Mouse (Mus musculus) hindbrain, embryonic 16.5 days (tissue): Measurements from ENCODE around the gene Phlda3. TPM values are rescaled to one million over a fixed set of nuclear protein-coding genes. Genes with fewer than 3 reads are reported as not detected.

Experiments
- ATAC-seq: fragments of 200-750 bp; cut with Nextera tagmentation; 2 replicates; pipeline ENCODE4 v1.8.0; 2017; ENCODE audit warnings: moderate TSS enrichment, moderate library complexity
- H3K27ac ChIP-seq: fragments of 300-500 bp; sonication (generic); 2 replicates; pipeline ENCODE4 v1.5.1; 2014; ENCODE audit warnings: low read depth, mild to moderate bottlenecking, control low read depth, low read length, moderate library complexity
- H3K27me3 ChIP-seq: fragments of 300-500 bp; sonication (generic); replicated peaks from 2 replicates; pipeline ENCODE4 v1.6.1; 2014; ENCODE audit warnings: low read length; ENCODE audit not compliant: control insufficient read depth, insufficient read depth
- H3K36me3 ChIP-seq: fragments of 300-500 bp; sonication (generic); 2 replicates; pipeline ENCODE4 v1.6.1; 2014; ENCODE audit warnings: mild to moderate bottlenecking, low read length, moderate library complexity, mixed read lengths; ENCODE audit not compliant: control insufficient read depth, insufficient read depth
- H3K4me1 ChIP-seq: fragments of 300-500 bp; sonication (generic); 2 replicates; pipeline ENCODE4 v1.6.1; 2014; ENCODE audit warnings: low read depth, low read length; ENCODE audit not compliant: control insufficient read depth, insufficient read depth
- H3K4me2 ChIP-seq: fragments of 300-500 bp; sonication (generic); 2 replicates; pipeline ENCODE4 v1.6.1; 2014; ENCODE audit warnings: mild to moderate bottlenecking, low read length, control low read depth, moderate library complexity
- H3K4me3 ChIP-seq: fragments of 300-500 bp; sonication (generic); 2 replicates; pipeline ENCODE4 v1.5.1; 2014; ENCODE audit warnings: mild to moderate bottlenecking, low read length, control low read depth, moderate library complexity
- H3K9ac ChIP-seq: fragments of 300-500 bp; sonication (generic); 2 replicates; pipeline ENCODE4 v1.6.1; 2014; ENCODE audit warnings: low read depth, mild to moderate bottlenecking, control low read depth, low read length, moderate library complexity
- H3K9me3 ChIP-seq: fragments of 300-500 bp; sonication (generic); 2 replicates; pipeline ENCODE4 v1.6.1; 2014; ENCODE audit warnings: mild to moderate bottlenecking, low read length, moderate library complexity; ENCODE audit not compliant: control insufficient read depth
- WGBS: fragments of 180-500 bp; shearing (Covaris S2); extraction: QIAGEN DNeasy Blood & Tissue Kit; methylation state at CpG from one replicate; pipeline ENCODE4 v1.1.7; 2014; 5-methylcytosine and 5-hydroxymethylcytosine counted together
- polyA plus RNA-seq: library from polyadenylated mRNA; unstranded; fragments of >200 nt; fragmentation: Nextera tagmentation; extraction: Ambion mirVana; gene quantifications from 2 replicates; pipeline ENCODE4 v1.2.1, GENCODE M21; 2015

Gene Phlda3
- polyA plus RNA-seq, 1 experiment from 2014 or later: 49.5 TPM

DNA sequence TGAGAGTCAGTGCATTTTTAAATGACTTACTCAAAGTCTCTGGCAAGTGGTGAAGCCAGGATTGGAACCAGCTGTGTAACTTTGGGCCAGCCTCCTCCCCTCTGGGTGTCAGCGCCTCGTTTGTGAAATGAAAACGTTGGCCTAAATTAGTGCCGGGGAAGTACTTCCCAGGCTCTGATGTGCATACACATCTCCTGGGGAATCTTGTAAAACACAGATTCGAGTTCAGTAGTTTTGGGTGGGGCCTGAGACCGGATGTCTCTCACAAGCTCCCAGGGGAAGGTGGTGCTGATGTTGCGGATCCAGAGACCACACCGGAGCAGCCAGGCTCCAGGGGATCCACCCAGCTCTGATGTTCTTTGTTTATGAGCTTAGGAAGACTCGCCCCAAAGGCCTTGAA, 10.6 kb upstream of the Phlda3 start:
- WGBS: 64% methylated on average over 9 of the region's 9 CpGs
- Histone ChIP-seq H3K27ac (no peak overlapping the region), H3K36me3 (no peaks in the 10 kb centered on the region), H3K9ac (no peak overlapping the region), H3K4me2 (no peak overlapping the region), H3K9me3 (no peaks in the 10 kb centered on the region), H3K4me1 (no peaks in the 10 kb centered on the region), H3K4me3 (no peak overlapping the region), H3K27me3 (no peaks in the 10 kb centered on the region)
- no peak for ATAC-seq

DNA sequence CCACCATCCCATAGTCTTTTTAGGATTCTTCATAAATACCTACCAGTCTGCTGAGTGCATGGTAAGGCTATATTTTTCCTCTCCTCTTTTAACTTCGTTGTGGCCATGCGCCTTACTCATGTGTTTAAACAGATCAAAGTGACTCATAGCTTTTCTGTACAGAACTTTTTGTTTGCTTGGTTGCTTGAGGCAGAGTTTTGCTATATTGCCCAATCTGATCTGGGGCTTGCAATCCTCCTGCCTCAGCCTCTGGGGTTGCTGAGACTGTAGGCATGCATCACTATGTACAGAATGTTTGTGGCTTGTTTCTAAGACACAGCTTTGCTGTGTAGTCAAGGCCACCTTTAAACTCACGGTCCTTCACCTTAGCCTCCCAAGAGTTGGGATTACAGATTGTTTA, 10.0 kb upstream of the Phlda3 start:
- no peak for ATAC-seq
- H3K4me3 ChIP-seq: no peak overlapping the region

DNA sequence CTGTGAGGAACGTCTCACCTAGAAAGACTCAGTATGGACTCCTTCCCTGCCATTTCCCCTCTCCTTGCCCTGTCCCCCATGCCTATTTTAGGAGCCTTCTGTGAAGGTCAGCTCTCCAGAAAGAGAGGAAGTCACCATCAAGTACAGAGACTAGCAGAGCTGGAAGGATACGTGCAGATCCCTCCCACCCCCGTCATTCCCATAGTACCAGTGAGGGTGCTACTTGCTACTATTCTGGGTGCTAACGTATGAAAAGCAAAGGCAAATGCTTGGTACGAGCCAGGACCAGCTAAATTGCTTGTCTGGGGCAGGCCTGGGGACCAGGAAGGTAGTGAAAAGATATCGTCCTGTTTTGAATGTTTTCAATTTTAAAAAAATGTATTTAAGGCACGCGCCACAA, 8.6 kb upstream of the Phlda3 start:
- WGBS: 77% methylated on average over 8 of the region's 8 CpGs

More for the DNA sequence above, 10.0 kb upstream of the Phlda3 start:
- Histone ChIP-seq H3K4me1 (no peaks in the 10 kb centered on the region), H3K4me2 (no peak overlapping the region), H3K9me3 (no peaks in the 10 kb centered on the region), H3K27me3 (no peaks in the 10 kb centered on the region), H3K9ac (no peak overlapping the region), H3K27ac (no peak overlapping the region), H3K36me3 (no peaks in the 10 kb centered on the region)
- 85% methylated on average over 3 of the region's 3 CpGs for WGBS

DNA sequence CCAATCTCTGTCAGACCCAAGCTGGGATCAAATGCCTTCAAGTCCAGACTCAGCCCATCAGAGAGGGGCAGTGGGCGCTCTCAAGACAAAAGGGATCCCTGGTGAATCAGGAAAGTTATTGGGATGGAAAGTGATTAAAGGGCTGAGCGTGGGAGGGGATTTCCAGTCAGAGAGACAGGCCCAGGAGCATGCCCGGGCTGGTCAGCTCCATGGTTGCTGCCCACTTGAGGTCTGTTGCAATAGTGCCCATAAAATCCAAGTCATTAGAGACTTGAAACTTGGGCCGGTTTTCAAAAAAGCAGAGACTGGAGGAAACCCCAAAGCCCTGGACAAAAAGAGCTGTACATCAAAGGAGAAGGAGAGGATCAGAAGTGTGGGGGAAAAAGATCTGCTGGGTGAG, 6.2 kb upstream of the Phlda3 start:
- ATAC-seq: no peak
- Histone ChIP-seq H3K4me2 (no peak overlapping the region), H3K4me3 (no peak overlapping the region), H3K9me3 (no peaks in the 10 kb centered on the region), H3K36me3 (no peaks in the 10 kb centered on the region), H3K4me1 (no peaks in the 10 kb centered on the region), H3K27ac (no peak overlapping the region), H3K27me3 (no peaks in the 10 kb centered on the region), H3K9ac (no peak overlapping the region)
- 51% methylated on average over 4 of the region's 4 CpGs for WGBS

More for the DNA sequence above, 8.6 kb upstream of the Phlda3 start:
- no peaks in the 10 kb centered on the region for H3K4me1 ChIP-seq
- no peak overlapping the region for H3K9ac ChIP-seq
- no peaks in the 10 kb centered on the region for H3K9me3 ChIP-seq
- H3K36me3 ChIP-seq: no peaks in the 10 kb centered on the region
- ATAC-seq: no peak
- no peak overlapping the region for H3K4me2 ChIP-seq
- H3K27ac ChIP-seq: no peak overlapping the region
- no peaks in the 10 kb centered on the region for H3K27me3 ChIP-seq
- no peak overlapping the region for H3K4me3 ChIP-seq

DNA sequence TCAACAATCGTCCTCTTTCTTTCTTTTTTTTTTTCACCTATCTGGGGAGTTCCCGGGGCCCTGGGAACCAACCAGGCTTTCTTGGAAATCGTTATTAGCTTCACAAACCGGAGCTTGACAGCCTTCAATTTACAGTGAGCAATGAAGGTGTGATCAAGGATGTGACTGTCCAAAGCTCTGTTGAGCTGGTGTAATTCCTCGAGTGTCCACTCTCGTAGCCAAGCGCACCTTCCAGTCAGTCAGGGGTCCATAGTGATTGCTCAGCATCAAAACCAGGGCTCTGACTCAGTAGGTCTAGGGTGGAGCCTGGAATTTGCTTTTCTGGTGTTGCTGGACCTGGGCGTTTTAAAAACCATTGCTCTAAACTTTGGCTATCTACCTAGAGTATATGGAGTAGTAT, 5.7 kb upstream of the Phlda3 start:
- no peak overlapping the region for H3K9ac ChIP-seq
- 73% methylated on average over 8 of the region's 8 CpGs for WGBS

DNA sequence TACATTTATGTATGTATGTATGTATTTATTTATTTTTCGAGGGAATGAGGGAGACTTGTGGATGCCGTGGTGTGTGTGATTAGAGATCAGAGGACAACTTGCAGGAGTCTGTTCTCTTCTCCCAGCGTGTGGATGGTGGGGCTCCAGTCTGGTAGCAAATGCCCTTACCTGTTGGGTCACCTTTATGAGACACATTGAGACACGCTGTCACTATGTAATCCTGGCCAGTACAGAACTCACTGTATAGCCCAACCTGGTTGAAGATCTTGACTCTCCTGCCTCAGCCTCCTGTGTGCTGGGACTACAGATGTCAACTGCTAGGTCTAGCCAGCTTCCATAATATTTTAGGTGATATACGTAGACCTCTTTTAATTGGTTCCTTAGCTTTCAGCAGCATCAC, 4.2 kb upstream of the Phlda3 start:
- H3K9me3 ChIP-seq: no peaks in the 10 kb centered on the region
- no peak overlapping the region for H3K27ac ChIP-seq
- H3K4me2 ChIP-seq: no peak overlapping the region
- ATAC-seq: no peak
- no peak overlapping the region for H3K9ac ChIP-seq
- 91% methylated on average over 5 of the region's 5 CpGs for WGBS
- H3K4me1 ChIP-seq: peaks cover 8% of the 10 kb centered on the region
- H3K27me3 ChIP-seq: no peaks in the 10 kb centered on the region
- H3K4me3 ChIP-seq: no peak overlapping the region
- no peaks in the 10 kb centered on the region for H3K36me3 ChIP-seq

More for the DNA sequence above, 5.7 kb upstream of the Phlda3 start:
- no peaks in the 10 kb centered on the region for H3K9me3 ChIP-seq
- no peaks in the 10 kb centered on the region for H3K27me3 ChIP-seq
- no peak overlapping the region for H3K27ac ChIP-seq
- ATAC-seq: no peak
- no peak overlapping the region for H3K4me3 ChIP-seq
- H3K4me2 ChIP-seq: no peak overlapping the region
- H3K36me3 ChIP-seq: no peaks in the 10 kb centered on the region
- H3K4me1 ChIP-seq: no peaks in the 10 kb centered on the region

DNA sequence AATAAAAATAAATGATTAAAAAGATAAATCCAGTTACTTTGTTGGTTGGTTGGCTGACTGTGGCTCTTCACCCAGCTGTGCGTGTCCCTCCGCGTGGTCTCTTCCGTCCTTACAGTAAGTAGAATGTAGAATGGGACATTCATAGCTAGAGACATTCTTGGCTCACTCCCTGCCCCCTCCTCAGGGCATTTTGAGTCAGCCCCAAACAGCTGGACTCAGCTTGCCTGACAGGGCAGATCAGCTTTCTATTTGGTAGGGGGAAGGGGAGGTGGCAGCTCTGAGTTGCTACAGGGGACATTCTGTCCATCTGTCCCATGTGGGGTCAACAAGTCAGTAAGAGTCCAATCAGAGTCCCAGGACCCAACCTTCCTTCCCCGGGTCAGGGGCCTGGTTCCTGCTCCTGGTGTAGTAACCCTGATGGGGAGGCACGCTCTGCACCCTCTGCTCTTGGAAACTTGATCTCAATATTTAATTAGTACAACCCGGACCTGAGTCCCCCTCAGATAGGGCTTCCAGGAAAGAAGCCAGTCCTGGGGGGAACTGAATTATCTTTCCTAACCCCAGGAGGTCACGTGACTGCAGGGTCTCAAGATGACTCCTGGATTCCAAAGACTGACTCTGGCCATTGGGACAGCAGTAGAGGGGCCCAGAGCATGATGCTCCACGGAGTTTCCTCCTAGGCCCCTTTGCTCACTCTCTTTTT, 2.3 kb upstream of the Phlda3 start:
- no peak overlapping the region for H3K4me3 ChIP-seq
- H3K4me1 ChIP-seq: peaks cover 19% of the 10 kb centered on the region
- 81% methylated on average over 9 of the region's 9 CpGs for WGBS
- no peak overlapping the region for H3K9ac ChIP-seq
- H3K36me3 ChIP-seq: no peaks in the 10 kb centered on the region
- H3K9me3 ChIP-seq: no peaks in the 10 kb centered on the region
- no peak overlapping the region for H3K27ac ChIP-seq
- ATAC-seq: no peak
- H3K27me3 ChIP-seq: no peaks in the 10 kb centered on the region
- no peak overlapping the region for H3K4me2 ChIP-seq

DNA sequence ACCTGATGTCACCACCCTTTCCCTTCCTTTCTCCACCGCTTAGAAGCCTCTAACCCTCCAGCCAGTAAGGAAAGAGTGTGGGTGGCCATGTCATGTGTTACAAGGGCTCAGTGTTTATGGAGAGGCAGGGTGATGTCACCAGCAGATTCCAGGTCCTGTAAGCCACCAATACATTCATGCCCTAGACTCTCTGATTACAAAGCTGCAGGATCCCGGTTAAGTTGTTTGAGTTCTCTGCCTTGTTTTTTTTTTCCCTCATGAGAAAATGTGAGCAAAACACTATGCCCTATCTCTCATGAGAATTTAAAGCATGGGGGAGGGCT, 1.8 kb upstream of the Phlda3 start:
- Histone ChIP-seq H3K4me3 (no peak overlapping the region), H3K27me3 (no peaks in the 10 kb centered on the region), H3K4me1 (peaks cover 19% of the 10 kb centered on the region), H3K9ac (no peak overlapping the region), H3K4me2 (no peak overlapping the region), H3K27ac (no peak overlapping the region), H3K36me3 (no peaks in the 10 kb centered on the region), H3K9me3 (no peaks in the 10 kb centered on the region)
- no peak for ATAC-seq
- WGBS: 76% methylated on average over 2 of the region's 2 CpGs

DNA sequence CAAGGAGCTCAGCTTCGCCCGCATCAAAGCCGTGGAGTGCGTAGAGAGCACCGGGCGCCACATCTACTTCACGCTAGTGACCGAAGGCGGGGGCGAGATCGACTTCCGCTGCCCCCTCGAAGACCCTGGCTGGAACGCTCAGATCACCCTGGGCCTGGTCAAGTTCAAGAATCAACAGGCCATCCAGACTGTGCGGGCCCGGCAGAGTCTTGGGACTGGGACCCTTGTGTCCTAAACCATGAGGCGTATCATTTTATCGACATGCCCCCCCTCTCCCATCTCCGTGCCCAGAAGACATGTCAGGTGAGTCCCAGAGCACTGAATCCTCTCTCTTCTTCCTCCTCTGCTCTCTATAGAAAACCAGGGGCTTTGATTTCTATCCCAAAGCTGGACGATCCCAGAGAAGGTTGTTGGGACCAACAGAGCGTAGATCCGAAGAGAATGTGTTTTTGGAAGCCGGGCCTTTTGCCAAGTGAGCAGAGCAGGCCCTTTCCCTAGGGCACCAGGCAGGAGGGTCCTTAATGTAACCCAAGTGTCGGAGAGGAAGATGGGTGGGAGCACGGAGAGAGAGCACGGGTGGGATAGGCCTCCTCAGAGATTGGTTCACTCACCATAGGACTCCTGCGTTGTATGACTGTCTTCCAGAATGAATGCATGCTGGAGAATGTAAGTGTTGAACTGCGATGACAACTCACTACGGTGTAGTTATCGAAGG, 830 bp downstream of the Phlda3 start:
- H3K27me3 ChIP-seq: no peaks in the 10 kb centered on the region
- WGBS: 27% methylated on average over 30 of the region's 30 CpGs
- peak overlapping the region; percentile 58 for H3K4me3 ChIP-seq
- no peak for ATAC-seq
- no peaks in the 10 kb centered on the region for H3K36me3 ChIP-seq
- H3K27ac ChIP-seq: peak overlapping the region; percentile 48
- peak overlapping the region; percentile 97 for H3K4me2 ChIP-seq
- H3K9me3 ChIP-seq: no peaks in the 10 kb centered on the region
- peak overlapping the region; percentile 77 for H3K9ac ChIP-seq
- peaks cover 29% of the 10 kb centered on the region for H3K4me1 ChIP-seq
